Mouse (Mus musculus) lung, adult 18-20 months (tissue): ENCODE measurements around the gene Stx2.
"Not testable (repeated sequence)": the region's sequence is repeated elsewhere in the genome, so short reads cannot be mapped to it uniquely, and the experiment has no call there.

Experiments used
- DNase-seq, 2 experiments: peaks; one replicate each; pipeline ENCODE4 v3.0.0; 2022; ENCODE audit warnings: mixed read lengths in 2 of 2

Stx2 gene

DNA sequence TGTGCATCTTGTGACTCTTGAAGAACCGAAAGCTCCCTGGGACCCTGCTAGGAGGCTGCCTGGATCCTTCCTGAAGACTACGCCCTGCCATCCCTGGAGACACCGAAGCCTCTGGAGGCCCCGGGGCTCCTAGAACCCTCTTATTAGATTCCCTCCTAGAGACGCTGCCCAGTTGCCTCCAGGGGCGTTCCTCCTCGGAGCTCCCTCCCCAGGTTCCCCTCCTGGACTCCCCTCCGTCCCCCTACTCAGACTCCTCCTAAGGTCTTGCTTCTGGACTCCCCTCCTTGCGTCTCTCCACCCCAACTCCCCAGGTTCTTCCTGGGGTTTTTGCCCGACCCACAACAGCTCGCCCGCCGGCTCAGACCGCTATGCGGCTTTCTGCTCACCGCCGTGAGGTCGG is 366 bp downstream of the Stx2 start:
- DNase-seq: peak in 1 of 2 experiments; percentile 18

DNA sequence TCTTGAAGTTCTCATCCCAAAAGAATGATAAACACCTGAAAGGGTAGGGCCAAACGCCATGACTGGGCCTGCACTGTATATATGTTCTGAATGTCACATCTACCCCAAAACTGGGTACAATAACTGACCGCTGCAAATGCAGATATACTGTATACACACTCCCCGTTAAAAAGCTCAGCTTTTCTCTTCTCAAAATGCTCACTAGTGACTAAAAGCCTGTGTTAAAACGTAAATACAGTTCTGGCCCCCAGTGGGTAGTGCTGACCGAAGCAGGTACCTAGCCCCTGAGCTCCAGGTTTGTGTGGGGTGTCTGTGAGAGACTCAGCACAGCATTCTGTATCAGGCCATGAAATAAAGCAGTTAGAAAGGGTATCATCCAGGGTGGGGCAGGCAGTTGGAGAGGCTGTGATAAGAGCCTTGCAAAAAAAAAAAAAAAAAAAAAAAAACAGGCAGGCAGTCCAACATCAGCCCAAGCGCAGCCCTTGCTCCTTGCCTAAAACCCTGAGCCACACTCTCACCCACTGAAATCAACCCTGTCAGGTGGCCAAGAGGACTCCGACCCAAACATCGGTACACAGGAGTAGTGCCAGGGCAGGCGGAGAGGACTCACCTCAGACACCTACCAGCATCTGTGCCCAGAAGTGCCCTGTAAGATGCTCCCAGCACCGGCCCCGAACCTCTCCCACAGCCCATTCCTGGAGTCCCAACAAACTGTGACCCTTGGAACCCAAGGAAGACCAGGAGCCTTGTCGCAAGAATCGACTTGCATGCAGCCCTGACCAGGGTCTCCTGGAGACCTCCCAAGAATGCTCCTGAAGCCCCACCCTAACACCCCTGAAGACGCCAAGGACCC is 1.0 kb downstream of the Stx2 start:
- DNase-seq: peak in 1 of 2 experiments; percentile 18

DNA sequence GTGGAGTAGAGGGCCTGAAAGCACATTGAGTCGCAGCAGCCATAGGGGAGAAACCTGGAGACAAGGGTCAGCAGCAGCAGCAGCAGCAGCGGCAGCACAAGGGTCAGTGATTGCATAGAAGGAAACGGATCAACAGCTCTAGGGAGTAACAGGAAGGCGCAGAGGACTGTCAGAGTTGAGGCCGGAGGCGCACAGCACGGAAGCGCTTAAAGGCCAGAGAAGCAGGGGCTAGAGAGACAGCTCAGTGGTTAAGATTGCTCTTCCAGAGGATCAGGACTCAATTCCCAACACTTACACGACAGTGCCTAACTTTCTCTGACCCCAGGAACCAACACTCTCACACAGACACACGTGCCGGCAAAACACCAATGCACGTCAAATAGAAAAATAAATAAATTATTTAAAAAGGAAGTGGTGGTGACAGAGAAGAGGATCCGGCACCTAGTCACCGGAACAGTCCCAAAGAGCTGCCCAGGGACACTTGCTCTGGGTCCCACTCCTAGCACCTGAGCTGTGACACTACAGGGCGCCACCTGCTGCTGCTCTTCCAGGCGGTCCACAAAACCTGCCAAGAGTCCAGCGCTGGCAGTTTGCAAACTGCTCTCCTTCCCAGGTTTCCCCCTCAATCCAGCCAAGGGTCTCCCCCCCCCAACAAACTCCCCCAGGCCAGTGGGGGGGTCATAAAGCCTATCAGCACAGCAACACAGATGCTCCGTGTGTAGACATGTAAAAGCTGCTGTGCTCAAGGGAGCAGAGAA is 2.2 kb downstream of the Stx2 start:
- DNase-seq: peak in 1 of 2 experiments; percentile 12

DNA sequence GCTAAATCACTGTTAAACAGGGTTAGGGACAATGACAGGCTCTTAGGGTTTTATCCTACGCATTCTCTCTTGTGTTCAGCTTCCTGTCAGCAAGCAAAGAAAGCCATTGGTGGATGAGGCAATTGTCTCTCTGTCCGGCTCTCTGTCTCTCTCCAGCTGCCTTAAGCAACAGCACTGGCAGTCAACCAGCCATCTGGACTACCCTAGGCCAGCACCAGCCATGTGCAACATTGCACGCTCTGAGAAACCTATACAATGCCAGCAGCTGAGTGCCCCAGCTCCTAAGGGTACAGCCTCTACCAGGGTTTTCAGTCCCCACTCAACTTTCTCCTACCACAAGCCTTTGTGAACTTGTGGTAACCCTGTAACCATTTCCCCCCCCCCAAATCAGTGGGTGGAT is 3.0 kb downstream of the Stx2 start:
- DNase-seq: no peak

DNA sequence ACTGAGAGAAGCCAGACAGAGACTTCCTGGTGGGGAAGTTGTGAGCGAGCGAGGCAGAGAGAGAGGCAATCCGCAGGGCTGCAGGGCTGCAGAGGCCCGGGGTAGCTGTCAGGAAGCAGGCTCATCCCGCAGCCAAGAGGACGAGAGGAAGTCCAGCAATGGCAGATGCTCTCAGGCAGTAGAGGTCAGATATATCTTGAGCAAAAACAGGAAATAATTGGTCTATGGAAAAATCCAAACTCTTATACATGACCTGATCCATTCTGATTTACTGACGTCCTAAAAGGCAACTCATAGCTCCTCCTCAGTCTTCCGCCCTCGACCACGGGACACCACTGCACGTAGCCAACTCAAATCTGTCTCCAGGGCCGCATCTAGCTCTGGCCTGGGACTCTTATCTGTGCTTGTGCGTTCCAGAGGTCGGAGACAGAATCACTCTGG is 5.8 kb downstream of the Stx2 start:
- no peak for DNase-seq

DNA sequence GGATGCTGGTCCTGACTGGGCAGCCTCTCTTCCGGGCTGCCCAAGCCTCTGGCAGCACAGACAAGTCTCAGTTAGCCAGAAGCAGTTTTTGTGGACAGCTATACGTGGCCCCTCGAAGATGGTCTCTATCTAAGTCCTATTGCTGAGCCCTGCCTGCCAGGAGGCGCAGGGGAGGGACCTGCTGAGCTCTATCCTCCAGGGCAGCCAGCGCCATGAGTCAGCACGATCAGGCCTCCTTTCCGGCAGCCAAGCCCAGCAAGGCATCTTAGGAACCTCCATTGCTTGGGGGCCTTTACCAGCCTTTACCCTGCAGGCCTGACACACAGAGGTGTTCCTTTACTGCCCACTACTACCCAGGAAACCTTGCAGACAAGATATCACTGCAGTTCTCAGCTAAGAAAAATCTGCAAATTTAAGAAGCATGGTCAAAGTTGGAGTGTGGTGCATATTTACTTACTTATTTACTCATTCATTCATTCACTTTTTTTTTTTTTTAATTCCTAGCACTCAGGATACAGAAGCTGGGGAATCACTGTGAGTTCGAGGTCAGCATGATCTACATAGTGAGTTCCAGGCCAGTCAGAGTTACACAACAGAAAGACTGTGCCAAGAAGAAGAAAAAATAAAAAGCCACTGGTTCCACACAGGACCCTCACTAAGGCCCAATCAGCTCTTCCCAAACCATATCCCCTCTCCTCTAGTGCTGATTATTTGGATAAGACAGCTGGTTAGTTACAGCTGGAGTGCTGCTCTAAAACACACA is 7.5 kb downstream of the Stx2 start:
- DNase-seq: no peak

DNA sequence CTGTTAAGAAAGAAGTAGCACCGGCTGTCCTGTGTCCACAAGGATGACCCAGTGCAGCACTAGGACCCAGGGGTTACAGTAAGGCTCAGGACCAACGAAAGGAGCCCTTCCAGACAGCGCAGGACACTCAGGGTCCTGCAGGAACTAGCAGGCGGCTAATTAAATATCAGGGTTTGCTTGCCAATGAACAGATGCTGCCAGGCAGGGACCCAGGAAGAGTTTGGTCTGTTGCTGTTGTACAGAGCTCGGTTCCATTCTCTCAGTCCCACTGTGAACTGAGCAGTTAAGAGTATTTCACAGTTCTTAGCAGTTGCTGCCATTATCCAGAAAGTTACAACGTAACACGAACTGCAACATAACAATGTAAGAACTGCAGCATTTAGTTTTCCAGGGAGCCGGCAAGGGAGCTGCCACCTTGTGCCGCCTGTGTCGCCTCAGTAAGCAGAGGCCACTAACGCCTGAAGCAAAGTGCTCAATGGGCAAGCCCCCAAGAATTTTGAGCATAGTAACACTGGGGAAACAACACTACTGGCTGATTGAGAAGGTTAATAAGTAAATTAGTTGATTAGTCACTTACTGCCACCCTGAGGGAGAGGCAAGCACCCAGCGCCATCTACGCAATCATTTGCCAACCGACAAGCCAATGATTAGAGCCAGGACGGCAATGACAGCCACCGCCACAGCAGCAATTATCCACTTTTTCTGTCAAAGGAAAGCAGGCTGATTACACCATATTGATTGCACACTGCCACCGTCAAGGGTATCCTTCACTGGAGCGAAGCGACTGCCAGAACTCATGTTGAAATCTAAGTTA is 21.0 kb downstream of the Stx2 start:
- DNase-seq: no peak

DNA sequence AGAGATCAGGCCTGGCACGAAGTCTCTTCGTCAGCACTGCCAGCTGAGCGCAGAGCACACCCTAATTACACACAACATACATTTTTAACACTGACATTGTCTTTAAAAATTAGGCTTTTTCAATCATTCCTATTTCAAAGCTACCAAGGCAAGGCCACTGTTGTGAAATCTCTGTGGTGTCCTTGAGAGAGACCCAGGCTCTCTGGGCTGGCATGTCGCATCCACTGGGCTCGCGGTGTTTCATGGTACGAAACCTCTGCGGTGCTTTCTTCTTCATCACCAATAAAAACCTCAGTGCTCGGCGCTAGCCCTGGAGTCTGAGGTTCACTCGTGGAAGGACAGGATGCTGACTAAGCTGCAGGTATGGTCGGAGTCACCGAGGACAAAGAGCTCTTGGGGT is 22.4 kb downstream of the Stx2 start:
- no peak for DNase-seq

DNA sequence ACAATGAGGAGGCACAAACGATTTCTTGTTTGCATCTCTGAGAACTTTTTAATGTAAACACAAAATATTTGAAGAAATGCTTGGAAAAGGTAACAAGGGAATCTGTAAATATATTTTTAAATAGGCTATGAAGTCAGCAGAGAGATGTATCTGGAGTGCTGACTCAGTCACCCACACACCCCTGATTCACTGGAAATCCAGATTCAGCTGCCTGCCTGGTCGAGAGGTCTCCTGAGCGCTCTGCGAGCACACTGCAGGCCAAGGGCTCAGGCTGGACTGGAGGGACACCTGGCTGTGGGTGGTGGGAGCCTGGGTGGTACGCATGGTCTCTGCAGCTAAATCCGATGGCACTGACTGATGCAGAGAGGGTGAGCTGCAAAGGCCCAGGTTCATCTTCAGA is 23.8 kb downstream of the Stx2 start:
- no peak for DNase-seq

DNA sequence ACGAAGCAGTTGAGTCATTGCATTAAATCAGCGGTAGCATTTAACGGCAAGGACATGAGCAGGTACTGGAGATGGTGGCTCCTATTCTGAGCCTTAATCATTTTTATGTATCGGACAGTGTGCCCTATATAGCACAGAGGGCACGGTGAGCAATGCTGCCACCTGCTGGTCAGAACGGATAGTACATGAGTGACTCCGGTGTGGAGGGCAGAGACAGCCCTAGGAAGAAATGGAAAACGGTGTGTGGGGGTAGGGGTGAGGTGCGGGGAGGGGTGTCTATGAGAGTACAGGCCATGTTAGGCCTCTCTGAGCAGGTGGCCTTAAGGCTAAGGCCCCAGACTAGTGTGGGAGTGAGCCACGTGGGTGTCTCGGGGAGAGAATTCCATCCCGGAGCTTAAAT is 26.8 kb downstream of the Stx2 start:
- DNase-seq: peak; percentile 22 to 54

DNA sequence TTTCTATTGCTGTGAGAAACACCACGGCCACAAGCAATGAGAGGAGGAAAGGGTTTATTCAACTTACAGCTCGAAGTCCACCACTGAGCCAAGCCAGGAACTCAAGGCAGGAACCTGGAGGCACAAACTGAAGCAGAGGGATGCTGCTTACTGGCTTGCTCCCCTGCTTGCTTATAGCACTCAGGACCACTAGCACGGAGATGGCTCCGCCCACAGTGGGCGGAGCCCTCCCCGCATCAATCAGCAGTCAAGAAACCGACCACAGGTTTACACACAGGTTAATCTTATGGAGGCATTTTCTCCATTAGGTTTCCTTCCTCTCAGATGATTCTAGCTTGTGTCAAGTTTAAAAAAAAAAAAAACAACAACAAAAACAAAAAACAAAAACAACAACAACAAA is 27.5 kb downstream of the Stx2 start:
- DNase-seq: no peak

DNA sequence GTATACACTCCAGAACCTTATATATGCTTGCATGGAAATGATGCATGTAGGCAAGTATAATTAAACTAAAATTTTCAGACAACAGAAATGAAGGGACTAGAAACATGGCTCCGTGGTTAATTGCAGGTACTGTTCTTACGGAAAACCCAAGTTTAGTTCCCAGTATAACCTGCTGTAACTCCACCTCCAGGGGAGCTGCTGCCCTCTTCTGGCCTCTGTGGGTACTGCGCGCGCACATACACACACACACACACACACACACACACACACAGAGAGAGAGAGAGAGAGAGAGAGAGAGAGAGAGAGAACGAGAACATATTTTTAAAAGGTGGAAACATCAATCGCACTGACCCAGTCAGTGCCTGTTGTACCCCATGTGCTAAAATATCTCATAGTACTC is 29.4 kb downstream of the Stx2 start:
- DNase-seq: no peak

DNA sequence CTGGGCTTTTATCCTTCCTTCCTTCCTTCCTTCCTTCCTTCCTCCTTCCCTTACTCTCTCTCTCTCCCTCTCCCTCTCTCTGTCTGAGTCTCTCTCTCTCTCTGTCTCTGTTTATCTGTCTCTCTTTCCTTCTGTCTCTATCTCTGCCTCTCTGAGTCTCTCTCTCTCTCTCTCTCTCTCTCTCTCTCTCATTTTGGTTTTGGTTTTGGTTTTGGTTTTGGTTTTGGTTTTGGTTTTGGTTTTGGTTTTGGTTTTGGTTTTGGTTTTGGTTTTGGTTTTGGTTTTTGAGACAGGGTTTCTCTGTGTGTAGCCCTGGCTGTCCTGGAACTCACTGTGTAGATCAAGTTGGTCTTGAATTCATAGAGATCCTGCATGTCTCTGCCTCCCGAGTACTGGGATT is 30.9 kb downstream of the Stx2 start:
- not testable (repeated sequence) for DNase-seq

DNA sequence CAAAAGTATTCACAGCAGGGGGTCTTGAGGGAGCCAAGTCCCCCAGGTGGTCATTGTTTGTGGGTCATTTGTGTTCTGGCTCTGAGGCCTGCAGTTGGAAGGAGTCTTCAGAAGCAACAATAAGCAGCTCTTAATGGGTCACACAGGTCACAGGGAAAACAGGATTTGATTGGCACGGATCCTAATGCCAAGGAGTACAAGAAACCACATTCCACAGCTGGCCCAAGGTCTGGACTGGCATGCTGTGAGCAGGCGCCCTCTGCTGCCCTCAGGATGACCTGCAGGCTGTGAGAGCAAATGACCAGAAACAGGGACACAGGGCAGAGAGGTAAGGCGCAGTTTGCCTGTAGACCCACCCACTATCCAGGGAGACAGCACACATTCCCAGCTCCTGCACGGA is 32.1 kb downstream of the Stx2 start:
- DNase-seq: peak; percentile 28 to 59

DNA sequence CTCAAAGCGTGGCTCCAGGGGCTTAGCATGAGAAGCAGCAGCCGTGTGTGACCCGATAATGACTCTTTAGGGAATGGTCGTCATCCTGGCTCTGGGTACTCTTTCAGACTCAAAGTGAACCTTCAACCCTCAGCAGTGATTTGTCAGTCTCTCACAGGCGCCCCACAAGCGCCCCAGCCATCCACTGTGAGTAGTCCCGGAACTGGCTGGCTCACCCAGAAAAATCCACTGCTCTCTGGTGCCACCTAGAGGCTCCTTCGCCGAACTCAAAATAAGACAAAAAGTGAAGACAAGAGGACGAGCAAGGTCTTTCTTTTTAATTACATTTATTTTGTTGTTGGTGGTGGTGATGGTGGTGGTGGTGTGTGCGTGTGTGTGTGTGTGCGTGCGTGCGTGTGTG is 37.1 kb downstream of the Stx2 start:
- DNase-seq: peak; percentile 42

DNA sequence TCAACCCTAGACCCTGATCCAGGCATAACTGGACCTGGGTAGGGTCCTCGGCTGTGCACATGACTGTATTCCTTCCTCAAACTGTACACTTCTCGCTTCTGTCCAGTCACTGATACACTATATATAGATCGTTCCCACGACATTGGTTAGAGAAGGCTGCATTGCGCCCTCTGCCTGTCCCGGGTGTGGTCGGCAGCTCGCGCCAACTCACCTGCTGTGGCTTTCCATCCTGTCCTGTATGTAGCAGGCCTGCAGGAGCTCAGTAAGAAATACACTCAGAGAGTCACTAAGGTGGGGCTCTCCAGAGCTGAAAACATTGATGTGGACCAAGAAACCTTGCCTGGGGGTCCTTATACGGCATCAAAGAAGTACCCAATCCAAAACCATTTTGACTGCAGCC is 37.5 kb downstream of the Stx2 start:
- DNase-seq: no peak

DNA sequence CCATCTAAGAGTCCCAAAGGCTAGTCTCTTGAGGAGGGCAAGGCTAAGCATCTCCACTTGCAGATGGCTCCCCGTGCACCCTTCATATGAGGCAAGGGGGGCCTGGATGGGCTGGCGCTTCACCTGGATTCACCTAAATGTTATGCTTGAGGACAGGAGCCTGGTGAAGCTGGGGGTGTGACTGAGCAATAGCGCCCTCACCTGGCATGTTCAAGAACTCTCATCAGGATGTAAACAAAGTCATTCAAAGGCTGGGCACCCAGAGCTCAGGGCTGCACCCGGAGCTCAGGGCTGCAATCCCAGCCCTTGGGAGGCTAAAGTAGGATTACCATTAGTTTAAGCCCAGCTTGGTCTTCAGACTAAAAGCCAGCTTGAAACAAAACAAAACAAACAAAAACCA is 44.0 kb downstream of the Stx2 start:
- no peak for DNase-seq

DNA sequence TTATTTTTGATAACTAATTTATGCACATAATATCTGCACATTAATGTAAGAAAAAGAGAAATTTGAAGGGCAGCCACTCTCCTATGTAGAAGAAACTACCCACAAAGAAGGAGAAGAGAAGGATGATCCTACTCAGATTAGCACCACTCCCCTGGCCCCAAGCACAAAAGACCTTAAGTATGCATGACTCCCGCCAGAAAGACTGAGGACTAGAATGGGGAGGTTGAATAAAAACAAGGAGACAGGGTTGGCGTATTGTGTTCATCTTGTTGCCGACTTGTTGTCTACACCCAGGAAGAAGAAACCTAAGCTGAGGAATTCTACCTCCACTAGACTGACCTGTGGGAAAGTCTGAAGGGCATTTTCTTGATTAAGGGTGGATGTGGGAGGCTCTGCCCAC is 49.5 kb downstream of the Stx2 start:
- DNase-seq: no peak

DNA sequence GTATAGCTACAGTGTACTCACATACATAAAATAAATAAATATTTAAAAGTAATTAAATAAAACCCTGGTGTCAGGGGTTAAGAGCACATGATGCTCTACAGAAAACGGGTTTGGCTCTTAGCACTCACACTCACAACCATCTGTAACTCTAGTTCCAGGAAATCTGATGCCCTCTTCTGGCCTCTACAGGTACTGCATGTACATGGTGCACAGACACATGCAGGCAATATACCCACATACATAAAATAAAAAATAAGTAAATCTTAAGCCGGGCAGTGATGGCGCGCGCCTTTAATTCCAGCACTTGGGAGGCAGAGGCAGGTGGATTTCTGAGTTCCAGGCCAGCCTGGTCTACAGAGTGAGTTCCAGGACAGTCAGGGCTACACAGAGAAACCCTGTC is 54.0 kb downstream of the Stx2 start:
- not testable (repeated sequence) for DNase-seq

DNA sequence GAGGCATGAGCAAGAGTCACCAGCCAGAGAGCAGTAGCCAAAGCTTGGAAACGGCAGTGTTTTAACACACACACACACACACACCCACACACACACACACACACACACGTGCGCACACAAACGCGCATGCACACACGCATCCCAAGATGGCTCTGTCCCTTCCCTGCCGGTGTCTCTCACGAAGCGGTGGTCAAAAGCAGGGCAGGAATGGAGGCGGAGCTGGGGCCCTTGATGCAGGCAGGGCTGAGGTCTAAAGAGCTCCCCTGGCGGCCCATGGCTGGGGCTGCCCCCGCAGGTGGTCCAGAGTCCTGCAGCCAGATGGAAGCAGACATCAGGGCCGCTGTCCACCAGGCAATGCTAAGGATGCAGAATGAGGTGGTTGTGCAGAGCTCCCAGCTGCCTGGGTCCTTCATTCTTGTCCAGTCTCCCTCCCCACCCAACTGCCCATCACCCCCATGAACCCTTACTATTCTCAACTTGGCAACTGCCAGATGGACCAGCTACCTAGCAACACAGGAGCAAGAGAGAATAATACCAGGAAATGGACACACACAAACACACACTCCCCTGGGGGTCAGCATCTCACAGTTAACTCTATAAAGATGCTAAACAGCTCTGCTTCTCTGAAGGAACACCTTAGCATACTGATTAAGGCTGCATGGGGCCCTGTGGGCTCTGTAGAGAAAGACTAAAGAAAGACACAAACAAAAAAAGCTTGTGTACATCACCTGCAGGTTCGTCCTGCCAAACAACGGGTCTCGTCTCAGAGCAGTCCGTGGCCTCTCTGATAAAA is 54.9 kb downstream of the Stx2 start, which contains the start of gene Rimbp2:
Gene Rimbp2, minus strand, starts transcription at position 209 of the 793 bp plus-strand sequence.
- peak in 1 of 2 experiments; percentile 11 for DNase-seq
